Mouse (Mus musculus): ENCODE data around the gene Lrch3. TPM values are rescaled to one million over a fixed set of nuclear protein-coding genes. Genes with fewer than 3 reads are reported as not detected.

Lrch3 gene
- polyA plus RNA-seq, 1 experiment from 2014 or later = 53.4 TPM

- Histone ChIP-seq H3K9ac (replicated peaks) (no peak overlapping the region), H3K4me3 (no peak overlapping the region), H3K4me2 (replicated peaks) (no peak overlapping the region), H3K4me1 (no peaks in the 10 kb centered on the region), H3K27ac (replicated peaks) (no peak overlapping the region), H3K36me3 (no peaks in the 10 kb centered on the region; the same call in 1 of the 2 replicates), H3K27me3 (no peaks in the 10 kb centered on the region), H3K9me3 (no peaks in the 10 kb centered on the region)
- ATAC-seq (ENCODE audit: low FRiP score, low read depth) = no peak
Observed at GRCm38 (mm10) chr16:32949281-32949680, 35.4 kb downstream of the Lrch3 start.

- no peaks in the 10 kb centered on the region for H3K27me3 ChIP-seq
- no peak for ATAC-seq (ENCODE audit: low FRiP score, low read depth)
- WGBS = 87% methylated on average over 2 of the region's 2 CpGs
- no peak overlapping the region for H3K4me2 ChIP-seq (replicated peaks)
- H3K9me3 ChIP-seq = no peaks in the 10 kb centered on the region
- H3K36me3 ChIP-seq = peaks cover 9% of the 10 kb centered on the region
- no peak overlapping the region for H3K9ac ChIP-seq (replicated peaks)
- H3K4me1 ChIP-seq = no peaks in the 10 kb centered on the region
- H3K4me3 ChIP-seq = no peak overlapping the region
- H3K27ac ChIP-seq (replicated peaks) = no peak overlapping the region
Observed at GRCm38 (mm10) chr16:32951074-32951473, 37.2 kb downstream of the Lrch3 start.

GRCm38 (mm10) chr16:32953806-32954205, 39.9 kb downstream of the Lrch3 start:
- Histone ChIP-seq H3K36me3 (peaks cover 10% of the 10 kb centered on the region), H3K4me1 (no peaks in the 10 kb centered on the region), H3K4me3 (no peak overlapping the region), H3K27ac (replicated peaks) (no peak overlapping the region), H3K9me3 (no peaks in the 10 kb centered on the region), H3K9ac (replicated peaks) (no peak overlapping the region), H3K27me3 (no peaks in the 10 kb centered on the region), H3K4me2 (replicated peaks) (no peak overlapping the region)
- no peak for ATAC-seq (ENCODE audit: low FRiP score, low read depth)
- 86% methylated on average over 5 of the region's 5 CpGs for WGBS

- Histone ChIP-seq H3K9me3 (no peaks in the 10 kb centered on the region), H3K27ac (replicated peaks) (no peak overlapping the region), H3K4me2 (replicated peaks) (no peak overlapping the region), H3K9ac (replicated peaks) (no peak overlapping the region), H3K4me1 (no peaks in the 10 kb centered on the region), H3K36me3 (peaks cover 11% of the 10 kb centered on the region), H3K4me3 (no peak overlapping the region), H3K27me3 (no peaks in the 10 kb centered on the region)
- WGBS = 76% methylated on average over 5 of the region's 6 CpGs
- ATAC-seq (ENCODE audit: low FRiP score, low read depth) = no peak
Observed at GRCm38 (mm10) chr16:32954304-32954703, 40.4 kb downstream of the Lrch3 start.

- Histone ChIP-seq H3K27me3 (no peaks in the 10 kb centered on the region), H3K27ac (replicated peaks) (no peak overlapping the region), H3K36me3 (peaks cover 32% of the 10 kb centered on the region), H3K4me1 (no peaks in the 10 kb centered on the region), H3K4me3 (no peak overlapping the region), H3K4me2 (replicated peaks) (no peak overlapping the region), H3K9me3 (no peaks in the 10 kb centered on the region), H3K9ac (replicated peaks) (no peak overlapping the region)
- ATAC-seq (ENCODE audit: low FRiP score, low read depth) = no peak
- 79% methylated on average over 5 of the region's 5 CpGs for WGBS
Observed at GRCm38 (mm10) chr16:32956889-32957288, 43.0 kb downstream of the Lrch3 start.

- Histone ChIP-seq H3K4me1 (no peaks in the 10 kb centered on the region), H3K27me3 (no peaks in the 10 kb centered on the region), H3K27ac (replicated peaks) (no peak overlapping the region), H3K9me3 (no peaks in the 10 kb centered on the region), H3K4me3 (no peak overlapping the region), H3K4me2 (replicated peaks) (no peak overlapping the region), H3K9ac (replicated peaks) (no peak overlapping the region), H3K36me3 (peaks cover 38% of the 10 kb centered on the region)
- ATAC-seq (ENCODE audit: low FRiP score, low read depth) = no peak
- 82% methylated on average over 5 of the region's 5 CpGs for WGBS
Observed at GRCm38 (mm10) chr16:32972535-32972934, 58.6 kb downstream of the Lrch3 start.

GRCm38 (mm10) chr16:32973047-32973446, 59.1 kb downstream of the Lrch3 start:
- H3K4me2 ChIP-seq (replicated peaks) = no peak overlapping the region
- H3K27ac ChIP-seq (replicated peaks) = no peak overlapping the region
- no peak overlapping the region for H3K9ac ChIP-seq (replicated peaks)
- no peaks in the 10 kb centered on the region for H3K4me1 ChIP-seq
- H3K4me3 ChIP-seq = no peak overlapping the region
- no peaks in the 10 kb centered on the region for H3K27me3 ChIP-seq
- no peak for ATAC-seq (ENCODE audit: low FRiP score, low read depth)
- 73% methylated on average over 2 of the region's 2 CpGs for WGBS
- no peaks in the 10 kb centered on the region for H3K9me3 ChIP-seq
- peaks cover 41% of the 10 kb centered on the region for H3K36me3 ChIP-seq

- no peak for ATAC-seq (ENCODE audit: low FRiP score, low read depth)
- Histone ChIP-seq H3K9ac (replicated peaks) (no peak overlapping the region), H3K4me2 (replicated peaks) (no peak overlapping the region), H3K36me3 (peaks cover 55% of the 10 kb centered on the region), H3K27ac (replicated peaks) (no peak overlapping the region), H3K9me3 (no peaks in the 10 kb centered on the region), H3K4me1 (no peaks in the 10 kb centered on the region), H3K27me3 (no peaks in the 10 kb centered on the region), H3K4me3 (no peak overlapping the region)
- WGBS = 89% methylated on average over 1 of the region's 1 CpGs
Observed at GRCm38 (mm10) chr16:32980227-32980626, 66.3 kb downstream of the Lrch3 start.

- Histone ChIP-seq H3K9me3 (no peaks in the 10 kb centered on the region), H3K27me3 (no peaks in the 10 kb centered on the region), H3K9ac (replicated peaks) (no peak overlapping the region), H3K27ac (replicated peaks) (no peak overlapping the region), H3K4me3 (no peak overlapping the region), H3K4me2 (replicated peaks) (no peak overlapping the region), H3K36me3 (peaks cover 49% of the 10 kb centered on the region), H3K4me1 (no peaks in the 10 kb centered on the region)
- WGBS = 96% methylated on average over 4 of the region's 4 CpGs
- ATAC-seq (ENCODE audit: low FRiP score, low read depth) = no peak
Observed at GRCm38 (mm10) chr16:32981405-32981804, 67.5 kb downstream of the Lrch3 start.

- H3K27ac ChIP-seq (replicated peaks) = no peak overlapping the region
- H3K4me3 ChIP-seq = no peak overlapping the region
- ATAC-seq (ENCODE audit: low FRiP score, low read depth) = no peak
- no peaks in the 10 kb centered on the region for H3K9me3 ChIP-seq
- no peak overlapping the region for H3K9ac ChIP-seq (replicated peaks)
- no peak overlapping the region for H3K4me2 ChIP-seq (replicated peaks)
- 94% methylated on average over 2 of the region's 2 CpGs for WGBS
- peaks cover 46% of the 10 kb centered on the region for H3K36me3 ChIP-seq
- no peaks in the 10 kb centered on the region for H3K27me3 ChIP-seq
- no peaks in the 10 kb centered on the region for H3K4me1 ChIP-seq
Observed at GRCm38 (mm10) chr16:32984631-32985030, 70.7 kb downstream of the Lrch3 start.

GRCm38 (mm10) chr16:32992158-32992557, 78.3 kb downstream of the Lrch3 start:
- Histone ChIP-seq H3K9ac (replicated peaks) (no peak overlapping the region), H3K27me3 (no peaks in the 10 kb centered on the region), H3K36me3 (peaks cover 55% of the 10 kb centered on the region), H3K4me2 (replicated peaks) (no peak overlapping the region), H3K4me1 (no peaks in the 10 kb centered on the region), H3K4me3 (no peak overlapping the region), H3K9me3 (no peaks in the 10 kb centered on the region), H3K27ac (replicated peaks) (no peak overlapping the region)
- no peak for ATAC-seq (ENCODE audit: low FRiP score, low read depth)
- WGBS = 92% methylated on average over 5 of the region's 5 CpGs

GRCm38 (mm10) chr16:33005216-33005615, 91.3 kb downstream of the Lrch3 start:
- ATAC-seq (ENCODE audit: low FRiP score, low read depth) = no peak
- Histone ChIP-seq H3K4me1 (no peaks in the 10 kb centered on the region), H3K27me3 (no peaks in the 10 kb centered on the region), H3K4me3 (no peak overlapping the region), H3K9me3 (no peaks in the 10 kb centered on the region), H3K9ac (replicated peaks) (no peak overlapping the region), H3K4me2 (replicated peaks) (no peak overlapping the region), H3K27ac (replicated peaks) (no peak overlapping the region), H3K36me3 (peaks cover 71% of the 10 kb centered on the region)
- WGBS = 44% methylated on average over 9 of the region's 9 CpGs

- no peak overlapping the region for H3K4me2 ChIP-seq (replicated peaks)
- no peaks in the 10 kb centered on the region for H3K4me1 ChIP-seq
- H3K27me3 ChIP-seq = no peaks in the 10 kb centered on the region
- no peak overlapping the region for H3K4me3 ChIP-seq
- no peaks in the 10 kb centered on the region for H3K9me3 ChIP-seq
- ATAC-seq (ENCODE audit: low FRiP score, low read depth) = no peak
- 96% methylated on average over 7 of the region's 7 CpGs for WGBS
- H3K27ac ChIP-seq (replicated peaks) = no peak overlapping the region
- H3K9ac ChIP-seq (replicated peaks) = no peak overlapping the region
- peaks cover 61% of the 10 kb centered on the region for H3K36me3 ChIP-seq
Observed at GRCm38 (mm10) chr16:33006888-33007287, 93.0 kb downstream of the Lrch3 start.
